Mouse (Mus musculus) liver, embryonic 11.5 days (tissue): ENCODE data around the gene Faap24. TPM values are rescaled to one million over a fixed set of nuclear protein-coding genes. Genes with fewer than 3 reads are reported as not detected.

ENCODE experiments used
- ATAC-seq: fragments of 200-750 bp; cut with Nextera tagmentation; replicated peaks from 2 replicates; pipeline ENCODE4 v1.8.0; 2017; ENCODE audit warnings: moderate number of reproducible peaks, mild to moderate bottlenecking, moderate TSS enrichment, moderate library complexity; ENCODE audit not compliant: low FRiP score
- DNase-seq: peaks from one replicate; pipeline ENCODE4 v3.0.0-alpha.2; 2017; ENCODE audit warnings: low spot score
- H3K27ac ChIP-seq: fragments of 300-500 bp; sonication (generic); 2 replicates; pipeline ENCODE4 v1.5.1; 2014; ENCODE audit warnings: mild to moderate bottlenecking, low read depth, low read length, control low read depth
- H3K27me3 ChIP-seq: fragments of 300-500 bp; sonication (generic); replicated peaks from 2 replicates; pipeline ENCODE4 v1.6.1; 2014; ENCODE audit warnings: low read length, mixed read lengths; ENCODE audit not compliant: control insufficient read depth, insufficient read depth
- H3K36me3 ChIP-seq: fragments of 300-500 bp; sonication (generic); 2 replicates; pipeline ENCODE4 v1.6.1; 2014; ENCODE audit warnings: mild to moderate bottlenecking, low read length, moderate library complexity, mixed read lengths; ENCODE audit not compliant: control insufficient read depth, insufficient read depth
- H3K4me1 ChIP-seq: fragments of 300-500 bp; sonication (generic); replicated peaks from 2 replicates; pipeline ENCODE4 v1.6.1; 2014; ENCODE audit warnings: low read length, mixed read lengths; ENCODE audit not compliant: control insufficient read depth, insufficient read depth
- H3K4me2 ChIP-seq: fragments of 300-500 bp; sonication (generic); 2 replicates; pipeline ENCODE4 v1.6.1; 2014; ENCODE audit warnings: mild to moderate bottlenecking, control low read depth, moderate library complexity
- H3K4me3 ChIP-seq: fragments of 300-500 bp; sonication (generic); 2 replicates; pipeline ENCODE4 v1.5.1; 2014; ENCODE audit warnings: low read depth, low read length, control low read depth
- H3K9ac ChIP-seq: fragments of 300-500 bp; sonication (generic); 2 replicates; pipeline ENCODE4 v1.6.1; 2014; ENCODE audit warnings: low read depth, low read length, control low read depth
- H3K9me3 ChIP-seq: fragments of 300-500 bp; sonication (generic); 2 replicates; pipeline ENCODE4 v1.6.1; 2016; ENCODE audit warnings: low read length, inconsistent platforms, mixed read lengths; ENCODE audit not compliant: control insufficient read depth
- WGBS: fragments of 180-500 bp; shearing (Covaris S2); extraction: QIAGEN DNeasy Blood & Tissue Kit; methylation state at CpG from one replicate; pipeline ENCODE4 v1.1.7; 2014; 5-methylcytosine and 5-hydroxymethylcytosine counted together
- polyA plus RNA-seq: library from polyadenylated mRNA; unstranded; fragments of >200 nt; fragmentation: Nextera tagmentation; extraction: Ambion mirVana; gene quantifications from 2 replicates; pipeline ENCODE4 v1.2.1, GENCODE M21; 2014

Gene Faap24
- polyA plus RNA-seq, 1 experiment from 2014 or later = 40.0 TPM

- peak overlapping the region; percentile 72 for H3K4me2 ChIP-seq
- peaks cover 23% of the 10 kb centered on the region for H3K36me3 ChIP-seq
- WGBS = 5% methylated on average over 17 of the region's 17 CpGs
- H3K9me3 ChIP-seq = no peaks in the 10 kb centered on the region
- peaks cover 6% of the 10 kb centered on the region for H3K4me1 ChIP-seq
- DNase-seq (peak; percentile 61), ATAC-seq (peak; percentile 10; the same call in 1 of the 2 replicates)
- H3K27ac ChIP-seq = peak overlapping the region; percentile 33
- H3K9ac ChIP-seq = peak overlapping the region; percentile 67
- H3K4me3 ChIP-seq = peak overlapping the region; percentile 72
- no peaks in the 10 kb centered on the region for H3K27me3 ChIP-seq
Measured at GRCm38 (mm10) chr7:35395734-35396456, 741 bp downstream of the Faap24 start.

- Histone ChIP-seq H3K36me3 (peaks cover 23% of the 10 kb centered on the region), H3K27me3 (no peaks in the 10 kb centered on the region), H3K9me3 (no peaks in the 10 kb centered on the region), H3K27ac (no peak overlapping the region), H3K4me3 (no peak overlapping the region), H3K4me1 (peaks cover 5% of the 10 kb centered on the region), H3K9ac (no peak overlapping the region), H3K4me2 (no peak overlapping the region)
- no peak for DNase-seq
- no peak for ATAC-seq
- 66% methylated on average over 5 of the region's 5 CpGs for WGBS
Measured at GRCm38 (mm10) chr7:35392935-35393334, 3.7 kb downstream of the Faap24 start.

GRCm38 (mm10) chr7:35388694-35389093 lies 7.9 kb downstream of the Faap24 start:
- Histone ChIP-seq H3K4me1 (no peaks in the 10 kb centered on the region), H3K4me2 (no peak overlapping the region), H3K36me3 (peaks cover 14% of the 10 kb centered on the region), H3K27me3 (no peaks in the 10 kb centered on the region), H3K9me3 (no peaks in the 10 kb centered on the region), H3K27ac (no peak overlapping the region), H3K4me3 (no peak overlapping the region), H3K9ac (no peak overlapping the region)
- ATAC-seq = no peak
- 75% methylated on average over 6 of the region's 6 CpGs for WGBS
- no peak for DNase-seq

GRCm38 (mm10) chr7:35386525-35386952 lies 10.1 kb downstream of the Faap24 start:
- 56% methylated on average over 6 of the region's 6 CpGs for WGBS
- no peaks in the 10 kb centered on the region for H3K36me3 ChIP-seq
- no peak overlapping the region for H3K4me3 ChIP-seq
- ATAC-seq = no peak
- no peak overlapping the region for H3K4me2 ChIP-seq
- H3K4me1 ChIP-seq = no peaks in the 10 kb centered on the region
- H3K9me3 ChIP-seq = no peaks in the 10 kb centered on the region
- no peak overlapping the region for H3K9ac ChIP-seq
- no peaks in the 10 kb centered on the region for H3K27me3 ChIP-seq
- DNase-seq = no peak
- H3K27ac ChIP-seq = no peak overlapping the region

- Histone ChIP-seq H3K27ac (no peak overlapping the region), H3K9me3 (no peaks in the 10 kb centered on the region), H3K4me1 (0 out of 2 replicates have a peak, but pooled peaks cover 4% of the 10 kb centered on the region), H3K27me3 (no peaks in the 10 kb centered on the region), H3K4me3 (no peak overlapping the region), H3K36me3 (no peaks in the 10 kb centered on the region), H3K9ac (no peak overlapping the region), H3K4me2 (no peak overlapping the region)
- WGBS = 55% methylated on average over 2 of the region's 2 CpGs
- DNase-seq (no peak), ATAC-seq (no peak)
Measured at GRCm38 (mm10) chr7:35382706-35383353, 13.8 kb downstream of the Faap24 start.

- 42% methylated on average over 16 of the region's 16 CpGs for WGBS
- Histone ChIP-seq H3K9me3 (no peaks in the 10 kb centered on the region), H3K4me1 (0 out of 2 replicates have a peak, but pooled peaks cover 4% of the 10 kb centered on the region), H3K4me2 (no peak overlapping the region), H3K4me3 (no peak overlapping the region), H3K36me3 (no peaks in the 10 kb centered on the region), H3K27me3 (no peaks in the 10 kb centered on the region), H3K27ac (no peak overlapping the region), H3K9ac (no peak overlapping the region)
- ATAC-seq (peak; percentile 42; the same call in 1 of the 2 replicates), DNase-seq (no peak)
Measured at GRCm38 (mm10) chr7:35381861-35382260, 14.8 kb downstream of the Faap24 start.

GRCm38 (mm10) chr7:35380351-35380750 lies 16.3 kb downstream of the Faap24 start:
- Histone ChIP-seq H3K4me1 (0 out of 2 replicates have a peak, but pooled peaks cover 4% of the 10 kb centered on the region), H3K9me3 (no peaks in the 10 kb centered on the region), H3K9ac (no peak overlapping the region), H3K36me3 (no peaks in the 10 kb centered on the region), H3K4me3 (no peak overlapping the region), H3K27me3 (no peaks in the 10 kb centered on the region), H3K4me2 (no peak overlapping the region), H3K27ac (no peak overlapping the region)
- 81% methylated on average over 8 of the region's 8 CpGs for WGBS
- DNase-seq (no peak), ATAC-seq (no peak)

GRCm38 (mm10) chr7:35379492-35380119 lies 17.0 kb downstream of the Faap24 start:
- Histone ChIP-seq H3K4me3 (no peak overlapping the region), H3K27ac (no peak overlapping the region), H3K4me2 (peak overlapping the region; percentile 7; the same call in 1 of the 2 replicates), H3K9ac (no peak overlapping the region), H3K9me3 (no peaks in the 10 kb centered on the region), H3K27me3 (no peaks in the 10 kb centered on the region), H3K4me1 (0 out of 2 replicates have a peak, but pooled peaks cover 4% of the 10 kb centered on the region), H3K36me3 (no peaks in the 10 kb centered on the region)
- WGBS = 43% methylated on average over 16 of the region's 16 CpGs
- DNase-seq (no peak), ATAC-seq (peak; percentile 43)
